Mouse (Mus musculus): Measurements from ENCODE around the gene Kcnj6.

GRCm38 (mm10) chr16:94931343-94932301 is 65.9 kb downstream of the Kcnj6 start:
- TF ChIP-seq CEBPB (IDR thresholded peaks at IDR 0.05; ENCODE audit: low read depth) (no peak), CTCF (IDR thresholded peaks at IDR 0.05; ENCODE audit: control insufficient read depth, insufficient read depth, insufficient read length) (no peak), MYOG (IDR thresholded peaks at IDR 0.05; ENCODE audit: control insufficient read depth, extremely low read depth, insufficient read length) (no peak), FOSL1 (IDR thresholded peaks at IDR 0.05; ENCODE audit: insufficient read depth, low read length, poor library complexity, severe bottlenecking) (no peak)
